17 mouse cellular contexts compared by ENCODE assay signal in genomic region chr15:67249147-67249546, GRCm38 (mm10).
DNase-seq lines count a peak whose midpoint lies in the region; ATAC-seq and TF ChIP-seq lines count a peak whose summit lies in the region.
"Had no signal": no experiment of that assay in that cellular context is flagged by ENCODE, and none has a peak within 500 bp of the region (broad histone marks: within the 10 kb centered on the region; RNA-seq: fewer than 3 reads in every experiment).

No protein-coding gene starts in this region.

- H3K4me2 ChIP-seq in hindbrain, postnatal 0 days (ENCODE audit: low read depth, low read length), result no peak overlapping the region
- no peak overlapping the region for H3K4me2 ChIP-seq in hindbrain, embryonic 14.5 days (replicated peaks)
- H3K4me2 ChIP-seq: liver, embryonic 13.5 days; neural tube, embryonic 12.5 days had no signal

- no peak for ATAC-seq in hindbrain, postnatal 0 days
- ATAC-seq in hindbrain, embryonic 14.5 days (ENCODE audit: low FRiP score), result no peak
- ATAC-seq: intestine, embryonic 16.5 days; lung, postnatal 0 days had no signal

- intact Hi-C loops in gastrocnemius, postnatal 36 days (cut with DNase I), result no loop called here

- no peaks in the 10 kb centered on the region for H3K27me3 ChIP-seq in heart, embryonic 10.5 days (ENCODE audit: insufficient read depth, poor library complexity, severe bottlenecking)
- H3K27me3 ChIP-seq in hindbrain, postnatal 0 days (ENCODE audit: insufficient read depth, low read length), result no peaks in the 10 kb centered on the region
- no peaks in the 10 kb centered on the region for H3K27me3 ChIP-seq in hindbrain, embryonic 14.5 days (ENCODE audit: control insufficient read depth, insufficient read depth, low read length)
- no peaks in the 10 kb centered on the region for H3K27me3 ChIP-seq in embryonic facial prominence, embryonic 10.5 days (replicated peaks; ENCODE audit: low read depth, poor library complexity, severe bottlenecking)
- H3K27me3 ChIP-seq: liver, embryonic 13.5 days; neural tube, embryonic 12.5 days had no signal

- no peak for DNase-seq in heart, embryonic 10.5 days (ENCODE audit: low spot score)
- DNase-seq in heart, adult 18-20 months, result no peak
- DNase-seq in hindbrain, postnatal 0 days (ENCODE audit: low spot score), result peak; percentile 31
- no peak for DNase-seq in hindbrain, embryonic 14.5 days (ENCODE audit: low spot score)
- peak; percentile 12 for DNase-seq in brain, adult 2 months (ENCODE audit: low read depth, low spot score)
- peak; percentile 15 for DNase-seq in embryonic facial prominence, embryonic 10.5 days (ENCODE audit: low spot score)
- DNase-seq in gastrocnemius, postnatal 36 days, result no peak
- DNase-seq: adrenal gland, adult 8-10 months; heart, adult 2 months; liver, embryonic 13.5 days; thymus, adult 18-20 months had no signal

- H3K36me3 ChIP-seq in heart, embryonic 10.5 days, result no peaks in the 10 kb centered on the region
- no peaks in the 10 kb centered on the region for H3K36me3 ChIP-seq in hindbrain, postnatal 0 days (ENCODE audit: insufficient read depth, low read length)
- no peaks in the 10 kb centered on the region for H3K36me3 ChIP-seq in hindbrain, embryonic 14.5 days (replicated peaks; ENCODE audit: control insufficient read depth, insufficient read depth)
- no peaks in the 10 kb centered on the region for H3K36me3 ChIP-seq in embryonic facial prominence, embryonic 10.5 days (replicated peaks)
- H3K36me3 ChIP-seq: G1E; liver, embryonic 13.5 days; neural tube, embryonic 12.5 days had no signal

- peak overlapping the region; percentile 77 for H3K27ac ChIP-seq in heart, embryonic 10.5 days
- no peak overlapping the region for H3K27ac ChIP-seq in hindbrain, postnatal 0 days
- no peak overlapping the region for H3K27ac ChIP-seq in hindbrain, embryonic 14.5 days
- no peak overlapping the region; the same call in 1 of the 2 replicates for H3K27ac ChIP-seq in embryonic facial prominence, embryonic 10.5 days (replicated peaks)
- H3K27ac ChIP-seq: heart, adult 2 months; kidney, postnatal 0 days; liver, embryonic 13.5 days; neural tube, embryonic 12.5 days had no signal

- TF ChIP-seq CTCF in hindbrain, postnatal 0 days (IDR thresholded peaks at IDR 0.05; ENCODE audit: low read depth), result no peak

- peaks cover 30% of the 10 kb centered on the region for H3K4me1 ChIP-seq in heart, embryonic 10.5 days
- no peaks in the 10 kb centered on the region; the same call in 1 of the 2 replicates for H3K4me1 ChIP-seq in hindbrain, postnatal 0 days (ENCODE audit: insufficient read depth, low read length)
- H3K4me1 ChIP-seq in hindbrain, embryonic 14.5 days (replicated peaks; ENCODE audit: control insufficient read depth, insufficient read depth, low read length), result peaks cover 11% of the 10 kb centered on the region; the same call in 1 of the 2 replicates
- peaks cover 14% of the 10 kb centered on the region for H3K4me1 ChIP-seq in embryonic facial prominence, embryonic 10.5 days
- H3K4me1 ChIP-seq: liver, embryonic 13.5 days had no signal

- no peak overlapping the region for H3K9ac ChIP-seq in hindbrain, postnatal 0 days (replicated peaks; ENCODE audit: low read length)
- H3K9ac ChIP-seq in hindbrain, embryonic 14.5 days, result no peak overlapping the region
- H3K9ac ChIP-seq: liver, embryonic 13.5 days; neural tube, embryonic 12.5 days had no signal

- H3K4me3 ChIP-seq in heart, embryonic 10.5 days, result no peak overlapping the region
- no peak overlapping the region for H3K4me3 ChIP-seq in hindbrain, postnatal 0 days (ENCODE audit: low read length)
- H3K4me3 ChIP-seq in hindbrain, embryonic 14.5 days (replicated peaks; ENCODE audit: low read length), result no peak overlapping the region
- H3K4me3 ChIP-seq in embryonic facial prominence, embryonic 10.5 days, result no peak overlapping the region
- H3K4me3 ChIP-seq: heart, adult 2 months; liver, embryonic 13.5 days; megakaryocyte, embryonic 14.5 days; neural tube, embryonic 12.5 days had no signal

- H3K9me3 ChIP-seq in heart, embryonic 10.5 days, result no peaks in the 10 kb centered on the region
- H3K9me3 ChIP-seq in hindbrain, postnatal 0 days (ENCODE audit: low read length), result no peaks in the 10 kb centered on the region
- no peaks in the 10 kb centered on the region for H3K9me3 ChIP-seq in hindbrain, embryonic 14.5 days (ENCODE audit: control insufficient read depth, low read length)
- H3K9me3 ChIP-seq in embryonic facial prominence, embryonic 10.5 days, result no peaks in the 10 kb centered on the region
- H3K9me3 ChIP-seq: G1E; liver, embryonic 13.5 days; megakaryocyte, embryonic 14.5 days; neural tube, embryonic 12.5 days had no signal

- WGBS in heart, embryonic 10.5 days, result 21% methylated on average over 4 of the region's 4 CpGs
- WGBS in hindbrain, postnatal 0 days, result 23% methylated on average over 4 of the region's 4 CpGs
- 39% methylated on average over 4 of the region's 4 CpGs for WGBS in hindbrain, embryonic 14.5 days
- 23% methylated on average over 4 of the region's 4 CpGs for WGBS in embryonic facial prominence, embryonic 10.5 days

Comparison
In these comparisons a context has a peak if more than half of its experiments do, and no peak if none do; other contexts are left out.
1. DNase-seq: peak in hindbrain, postnatal 0 days (single experiment), brain, adult 2 months (single experiment) and embryonic facial prominence, embryonic 10.5 days (single experiment); none in heart, embryonic 10.5 days (single experiment), heart, adult 18-20 months (0 of 2), hindbrain, embryonic 14.5 days (single experiment) and gastrocnemius, postnatal 36 days (0 of 2).